Comparison of ENCODE assay signal across 11 mouse cellular contexts in genomic region chr8:120415474-120415873, GRCm38 (mm10).
DNase-seq lines count a peak whose midpoint lies in the region; ATAC-seq and TF ChIP-seq lines count a peak whose summit lies in the region.
"Had no signal": no experiment of that assay in that cellular context is flagged by ENCODE, and none has a peak within 500 bp of the region (broad histone marks: within the 10 kb centered on the region; RNA-seq: fewer than 3 reads in every experiment).

No protein-coding gene starts in this region.

- no peak for DNase-seq in forebrain, embryonic 10.5 days (ENCODE audit: extremely low spot score, low spot score)
- DNase-seq in forebrain, postnatal 0 days: no peak
- no peak for DNase-seq in lung, postnatal 10 days
- DNase-seq in thymus, adult 18-20 months: no peak
- no peak for DNase-seq in adrenal gland, postnatal 14 days
- DNase-seq: gastrocnemius, postnatal 25 days; liver, postnatal 0 days had no signal

- no peak for ATAC-seq in forebrain, postnatal 0 days
- no peak for ATAC-seq in lung, embryonic 16.5 days (ENCODE audit: low read depth)
- ATAC-seq in intestine, embryonic 15.5 days: no peak
- no peak for ATAC-seq in stomach, embryonic 14.5 days (ENCODE audit: insufficient number of reproducible peaks, insufficient read depth, low FRiP score, low read depth)

- no peak overlapping the region for H3K4me3 ChIP-seq in forebrain, embryonic 10.5 days
- no peak overlapping the region for H3K4me3 ChIP-seq in forebrain, postnatal 0 days (ENCODE audit: low read depth, low read length)
- no peak overlapping the region for H3K4me3 ChIP-seq in lung, embryonic 16.5 days (ENCODE audit: low read length)
- H3K4me3 ChIP-seq in intestine, embryonic 15.5 days (replicated peaks): no peak overlapping the region
- H3K4me3 ChIP-seq in stomach, embryonic 14.5 days (ENCODE audit: low read depth, low read length): no peak overlapping the region

- WGBS in forebrain, embryonic 10.5 days: 68% methylated on average over 10 of the region's 11 CpGs
- 70% methylated on average over 9 of the region's 11 CpGs for WGBS in forebrain, postnatal 0 days
- WGBS in lung, embryonic 16.5 days: 83% methylated on average over 9 of the region's 11 CpGs
- WGBS in intestine, embryonic 15.5 days: 85% methylated on average over 10 of the region's 11 CpGs
- 70% methylated on average over 10 of the region's 11 CpGs for WGBS in stomach, embryonic 14.5 days

- no peak overlapping the region for H3K4me2 ChIP-seq in forebrain, postnatal 0 days (ENCODE audit: low read depth)
- no peak overlapping the region for H3K4me2 ChIP-seq in lung, embryonic 16.5 days (ENCODE audit: low read depth, low read length)
- peak overlapping the region; percentile 53; the same call in 1 of the 2 replicates for H3K4me2 ChIP-seq in intestine, embryonic 15.5 days (replicated peaks)
- no peak overlapping the region for H3K4me2 ChIP-seq in stomach, embryonic 14.5 days (replicated peaks; ENCODE audit: low read depth, low read length)

- H3K4me1 ChIP-seq in forebrain, embryonic 10.5 days: peaks cover 100% of the 10 kb centered on the region
- peaks cover 38% of the 10 kb centered on the region for H3K4me1 ChIP-seq in forebrain, postnatal 0 days (ENCODE audit: insufficient read depth)
- peaks cover 74% of the 10 kb centered on the region for H3K4me1 ChIP-seq in lung, embryonic 16.5 days (replicated peaks; ENCODE audit: control insufficient read depth, insufficient read depth, low read length)
- peaks cover 67% of the 10 kb centered on the region for H3K4me1 ChIP-seq in intestine, embryonic 15.5 days (replicated peaks)
- peaks cover 50% of the 10 kb centered on the region for H3K4me1 ChIP-seq in stomach, embryonic 14.5 days (ENCODE audit: control insufficient read depth, insufficient read depth, low read length)

- H3K9me3 ChIP-seq in forebrain, embryonic 10.5 days: no peaks in the 10 kb centered on the region
- H3K9me3 ChIP-seq in forebrain, postnatal 0 days (ENCODE audit: low read length): no peaks in the 10 kb centered on the region
- H3K9me3 ChIP-seq in lung, embryonic 16.5 days (ENCODE audit: control insufficient read depth, low read length): no peaks in the 10 kb centered on the region
- H3K9me3 ChIP-seq in intestine, embryonic 15.5 days: no peaks in the 10 kb centered on the region
- no peaks in the 10 kb centered on the region for H3K9me3 ChIP-seq in stomach, embryonic 14.5 days (ENCODE audit: control insufficient read depth, low read depth, low read length)
- H3K9me3 ChIP-seq: G1E had no signal

- no peak overlapping the region for H3K9ac ChIP-seq in forebrain, postnatal 0 days
- H3K9ac ChIP-seq in lung, embryonic 16.5 days (ENCODE audit: low read length): no peak overlapping the region
- H3K9ac ChIP-seq in intestine, embryonic 15.5 days: no peak overlapping the region
- H3K9ac ChIP-seq in stomach, embryonic 14.5 days (replicated peaks; ENCODE audit: low read depth, low read length): no peak overlapping the region

- TF ChIP-seq CTCF in forebrain, postnatal 0 days (IDR thresholded peaks at IDR 0.05; ENCODE audit: low read depth): no peak

- H3K36me3 ChIP-seq in forebrain, embryonic 10.5 days (replicated peaks): no peaks in the 10 kb centered on the region
- no peaks in the 10 kb centered on the region for H3K36me3 ChIP-seq in forebrain, postnatal 0 days (ENCODE audit: insufficient read depth)
- no peaks in the 10 kb centered on the region for H3K36me3 ChIP-seq in lung, embryonic 16.5 days (ENCODE audit: control insufficient read depth, insufficient read depth, low read length)
- H3K36me3 ChIP-seq in intestine, embryonic 15.5 days: no peaks in the 10 kb centered on the region
- H3K36me3 ChIP-seq in stomach, embryonic 14.5 days (ENCODE audit: control insufficient read depth, insufficient read depth, low read length): no peaks in the 10 kb centered on the region
- H3K36me3 ChIP-seq: G1E had no signal

- H3K27me3 ChIP-seq in forebrain, embryonic 10.5 days (ENCODE audit: poor library complexity, severe bottlenecking): peaks cover 88% of the 10 kb centered on the region
- H3K27me3 ChIP-seq in forebrain, postnatal 0 days (ENCODE audit: insufficient read depth, low read length): no peaks in the 10 kb centered on the region
- no peaks in the 10 kb centered on the region for H3K27me3 ChIP-seq in lung, embryonic 16.5 days (ENCODE audit: control insufficient read depth, insufficient read depth, low read depth, low read length)
- H3K27me3 ChIP-seq in intestine, embryonic 15.5 days (replicated peaks): no peaks in the 10 kb centered on the region
- H3K27me3 ChIP-seq in stomach, embryonic 14.5 days (ENCODE audit: control insufficient read depth, insufficient read depth, low read length): no peaks in the 10 kb centered on the region

- peak overlapping the region; percentile 92 for H3K27ac ChIP-seq in forebrain, embryonic 10.5 days
- H3K27ac ChIP-seq in forebrain, postnatal 0 days (ENCODE audit: low read depth, low read length): no peak overlapping the region
- peak overlapping the region; percentile 99 for H3K27ac ChIP-seq in lung, embryonic 16.5 days (ENCODE audit: low read length)
- peak overlapping the region; percentile 94 for H3K27ac ChIP-seq in intestine, embryonic 15.5 days
- H3K27ac ChIP-seq in stomach, embryonic 14.5 days (ENCODE audit: low read length): peak overlapping the region; percentile 97
